Mouse (Mus musculus) midbrain, embryonic 10.5 days (tissue): ENCODE results near the gene Macrod2. TPM values are rescaled to one million over a fixed set of nuclear protein-coding genes. Genes with fewer than 3 reads are reported as not detected.
A peak's percentile ranks its signal among the peaks of the same experiment; 100 is the strongest.

ENCODE experiments used
- DNase-seq: peaks from one replicate; pipeline ENCODE4 v3.0.0-alpha.2; 2017; ENCODE audit warnings: low spot score
- H3K27ac ChIP-seq: fragments of 300-500 bp; sonication (generic); replicated peaks from 2 replicates; pipeline ENCODE4 v1.5.1; 2016; ENCODE audit warnings: mild to moderate bottlenecking
- H3K27me3 ChIP-seq: fragments of 300-500 bp; sonication (generic); 2 replicates; pipeline ENCODE4 v1.6.1; 2016; ENCODE audit warnings: low read depth, mild to moderate bottlenecking; ENCODE audit not compliant: poor library complexity, severe bottlenecking
- H3K36me3 ChIP-seq: fragments of 300-500 bp; sonication (generic); 2 replicates; pipeline ENCODE4 v1.6.1; 2016; ENCODE audit warnings: mild to moderate bottlenecking, moderate library complexity
- H3K4me1 ChIP-seq: fragments of 300-500 bp; sonication (generic); 2 replicates; pipeline ENCODE4 v1.6.1; 2016
- H3K4me3 ChIP-seq: fragments of 300-500 bp; sonication (generic); 2 replicates; pipeline ENCODE4 v1.5.1; 2016; ENCODE audit warnings: mild to moderate bottlenecking, moderate library complexity
- H3K9me3 ChIP-seq: fragments of 300-500 bp; sonication (generic); replicated peaks from 2 replicates; pipeline ENCODE4 v1.6.1; 2016; ENCODE audit warnings: mild to moderate bottlenecking
- WGBS: fragments of 180-500 bp; shearing (Covaris S2); methylation state at CpG from one replicate; pipeline ENCODE4 v1.1.7; 2016; 5-methylcytosine and 5-hydroxymethylcytosine counted together
- polyA plus RNA-seq: library from polyadenylated mRNA; unstranded; fragments of >200 nt; fragmentation: Nextera tagmentation; extraction: Ambion mirVana; gene quantifications from 2 replicates; pipeline ENCODE4 v1.2.1, GENCODE M21; 2016

Gene Macrod2
- polyA plus RNA-seq, 1 experiment from 2014 or later, result 39.4 TPM

- no peak for DNase-seq
- no peaks in the 10 kb centered on the region for H3K4me1 ChIP-seq
- WGBS, result 98% methylated on average over 2 of the region's 2 CpGs
- no peak overlapping the region for H3K27ac ChIP-seq
- H3K27me3 ChIP-seq, result no peaks in the 10 kb centered on the region
- H3K4me3 ChIP-seq, result no peak overlapping the region
- no peaks in the 10 kb centered on the region for H3K36me3 ChIP-seq
- no peaks in the 10 kb centered on the region for H3K9me3 ChIP-seq
Observed at GRCm38 (mm10) chr2:140521472-140521871, 126.4 kb downstream of the Macrod2 start.

- Histone ChIP-seq H3K27me3 (no peaks in the 10 kb centered on the region), H3K27ac (no peak overlapping the region), H3K9me3 (no peaks in the 10 kb centered on the region), H3K36me3 (no peaks in the 10 kb centered on the region), H3K4me1 (peaks cover 19% of the 10 kb centered on the region), H3K4me3 (no peak overlapping the region)
- DNase-seq, result no peak
- 63% methylated on average over 2 of the region's 2 CpGs for WGBS
Observed at GRCm38 (mm10) chr2:140530214-140530613, 135.1 kb downstream of the Macrod2 start.

- H3K9me3 ChIP-seq, result no peaks in the 10 kb centered on the region
- no peaks in the 10 kb centered on the region for H3K36me3 ChIP-seq
- 46% methylated on average over 3 of the region's 3 CpGs for WGBS
- no peak overlapping the region for H3K27ac ChIP-seq
- no peak for DNase-seq
- no peaks in the 10 kb centered on the region for H3K27me3 ChIP-seq
- H3K4me1 ChIP-seq, result peaks cover 19% of the 10 kb centered on the region
- no peak overlapping the region for H3K4me3 ChIP-seq
Observed at GRCm38 (mm10) chr2:140532024-140532423, 136.9 kb downstream of the Macrod2 start.

- DNase-seq, result no peak
- WGBS, result 73% methylated on average over 9 of the region's 9 CpGs
- peaks cover 19% of the 10 kb centered on the region for H3K4me1 ChIP-seq
- no peaks in the 10 kb centered on the region for H3K36me3 ChIP-seq
- no peaks in the 10 kb centered on the region for H3K9me3 ChIP-seq
- H3K27ac ChIP-seq, result no peak overlapping the region
- H3K27me3 ChIP-seq, result no peaks in the 10 kb centered on the region
- no peak overlapping the region for H3K4me3 ChIP-seq
Observed at GRCm38 (mm10) chr2:140532859-140533519, 137.9 kb downstream of the Macrod2 start.

- H3K4me1 ChIP-seq, result peaks cover 19% of the 10 kb centered on the region
- 41% methylated on average over 8 of the region's 8 CpGs for WGBS
- H3K27ac ChIP-seq, result 0 out of 2 replicates have a peak overlapping the region, but pooled peaks have one; percentile 10
- H3K4me3 ChIP-seq, result no peak overlapping the region
- H3K36me3 ChIP-seq, result no peaks in the 10 kb centered on the region
- DNase-seq, result no peak
- H3K27me3 ChIP-seq, result no peaks in the 10 kb centered on the region
- no peaks in the 10 kb centered on the region for H3K9me3 ChIP-seq
Observed at GRCm38 (mm10) chr2:140533621-140534020, 138.5 kb downstream of the Macrod2 start.

- H3K36me3 ChIP-seq, result no peaks in the 10 kb centered on the region
- H3K27ac ChIP-seq, result no peak overlapping the region
- no peak for DNase-seq
- H3K27me3 ChIP-seq, result no peaks in the 10 kb centered on the region
- H3K4me1 ChIP-seq, result peaks cover 17% of the 10 kb centered on the region
- 90% methylated on average over 3 of the region's 3 CpGs for WGBS
- H3K9me3 ChIP-seq, result no peaks in the 10 kb centered on the region
- no peak overlapping the region for H3K4me3 ChIP-seq
Observed at GRCm38 (mm10) chr2:140534583-140534982, 139.5 kb downstream of the Macrod2 start.

- 90% methylated on average over 5 of the region's 5 CpGs for WGBS
- Histone ChIP-seq H3K9me3 (no peaks in the 10 kb centered on the region), H3K4me1 (peaks cover 16% of the 10 kb centered on the region), H3K36me3 (no peaks in the 10 kb centered on the region), H3K27me3 (no peaks in the 10 kb centered on the region), H3K27ac (no peak overlapping the region), H3K4me3 (no peak overlapping the region)
- DNase-seq, result no peak
Observed at GRCm38 (mm10) chr2:140535832-140536571, 140.9 kb downstream of the Macrod2 start.

- H3K4me3 ChIP-seq, result no peak overlapping the region
- H3K27me3 ChIP-seq, result no peaks in the 10 kb centered on the region
- H3K9me3 ChIP-seq, result no peaks in the 10 kb centered on the region
- WGBS, result 89% methylated on average over 2 of the region's 2 CpGs
- H3K27ac ChIP-seq, result no peak overlapping the region
- H3K4me1 ChIP-seq, result no peaks in the 10 kb centered on the region
- no peaks in the 10 kb centered on the region for H3K36me3 ChIP-seq
- DNase-seq, result no peak
Observed at GRCm38 (mm10) chr2:140549286-140549685, 154.2 kb downstream of the Macrod2 start.

- WGBS, result 91% methylated on average over 2 of the region's 2 CpGs
- Histone ChIP-seq H3K36me3 (no peaks in the 10 kb centered on the region), H3K27me3 (no peaks in the 10 kb centered on the region), H3K9me3 (no peaks in the 10 kb centered on the region), H3K4me1 (no peaks in the 10 kb centered on the region), H3K4me3 (no peak overlapping the region), H3K27ac (no peak overlapping the region)
- DNase-seq, result no peak
Observed at GRCm38 (mm10) chr2:140561426-140561825, 166.3 kb downstream of the Macrod2 start.

- DNase-seq, result no peak
- no peaks in the 10 kb centered on the region for H3K9me3 ChIP-seq
- H3K27ac ChIP-seq, result no peak overlapping the region
- H3K4me3 ChIP-seq, result no peak overlapping the region
- no peaks in the 10 kb centered on the region for H3K4me1 ChIP-seq
- WGBS, result 91% methylated on average over 6 of the region's 6 CpGs
- H3K36me3 ChIP-seq, result no peaks in the 10 kb centered on the region
- H3K27me3 ChIP-seq, result no peaks in the 10 kb centered on the region
Observed at GRCm38 (mm10) chr2:140570874-140571273, 175.8 kb downstream of the Macrod2 start.

GRCm38 (mm10) chr2:140592537-140593261, 197.6 kb downstream of the Macrod2 start:
- no peaks in the 10 kb centered on the region for H3K36me3 ChIP-seq
- H3K9me3 ChIP-seq, result no peaks in the 10 kb centered on the region
- H3K27ac ChIP-seq, result no peak overlapping the region
- no peak overlapping the region for H3K4me3 ChIP-seq
- WGBS, result 77% methylated on average over 3 of the region's 3 CpGs
- DNase-seq, result no peak
- H3K27me3 ChIP-seq, result no peaks in the 10 kb centered on the region
- H3K4me1 ChIP-seq, result peaks cover 7% of the 10 kb centered on the region; the same call in 1 of the 2 replicates

- DNase-seq, result no peak
- Histone ChIP-seq H3K27me3 (no peaks in the 10 kb centered on the region), H3K4me1 (peaks cover 7% of the 10 kb centered on the region; the same call in 1 of the 2 replicates), H3K9me3 (no peaks in the 10 kb centered on the region), H3K36me3 (no peaks in the 10 kb centered on the region), H3K27ac (no peak overlapping the region), H3K4me3 (no peak overlapping the region)
- 93% methylated on average over 2 of the region's 2 CpGs for WGBS
Observed at GRCm38 (mm10) chr2:140596906-140597305, 201.8 kb downstream of the Macrod2 start.

- Histone ChIP-seq H3K27ac (no peak overlapping the region), H3K4me1 (peaks cover 11% of the 10 kb centered on the region; the same call in 1 of the 2 replicates), H3K9me3 (no peaks in the 10 kb centered on the region), H3K36me3 (no peaks in the 10 kb centered on the region), H3K4me3 (no peak overlapping the region), H3K27me3 (no peaks in the 10 kb centered on the region)
- DNase-seq, result no peak
- 94% methylated on average over 2 of the region's 2 CpGs for WGBS
Observed at GRCm38 (mm10) chr2:140615451-140615850, 220.3 kb downstream of the Macrod2 start.
